Mouse (Mus musculus) heart, postnatal 14 days (tissue): ENCODE measurements around the gene Acaa1a. TPM values are rescaled to one million over a fixed set of nuclear protein-coding genes. Genes with fewer than 3 reads are reported as not detected.
A peak's percentile ranks its signal among the peaks of the same experiment; 100 is the strongest.

Experiments
- DNase-seq, 2 experiments: peaks; one replicate each; pipeline ENCODE4 v3.0.0; 2021 to 2022
- intact Hi-C: fragments of 180-260 bp; cut with DNase I; formaldehyde crosslinking; loops from one replicate; pipeline ENCODE4 v1.15.1; 2025
- total RNA-seq, 2 experiments: library from RNA; stranded (reverse); gene quantifications; 2 replicates each; pipeline ENCODE4 v1.2.3; 2021

The Acaa1a gene
- total RNA-seq, 2 experiments from 2014 or later, result 81.0 to 81.7 TPM

GRCm38 (mm10) chr9:119335571-119335970, 3.9 kb upstream of the Acaa1a start:
- intact Hi-C loops, result no loop called here
- DNase-seq, result no peak

- no peak for DNase-seq
- intact Hi-C loops, result no loop called here
Observed at GRCm38 (mm10) chr9:119337842-119338241, 1.6 kb upstream of the Acaa1a start.

- DNase-seq, result no peak
- intact Hi-C loops, result no loop called here
Observed at GRCm38 (mm10) chr9:119338350-119338749, 1.1 kb upstream of the Acaa1a start.

- DNase-seq, result no peak
- intact Hi-C loops, result no loop called here
Observed at GRCm38 (mm10) chr9:119339106-119339505, 370 bp upstream of the Acaa1a start.

- intact Hi-C loops, result loop anchor here (2.0 kb wide), 1 partner anchor 17 kb away; the partner anchor contains the start of gene Oxsr1
Observed at GRCm38 (mm10) chr9:119340212-119340580, 720 bp downstream of the Acaa1a start.

GRCm38 (mm10) chr9:119340909-119341816, 1.7 kb downstream of the Acaa1a start, which contains the start of gene Myd88:
Myd88 (minus strand) TSS chr9:119341411.
- intact Hi-C loops, result loop anchor here (2.0 kb wide), 1 partner anchor 18 kb away; the partner anchor contains the start of gene Oxsr1
- DNase-seq, result peak; percentile 92 to 93

More at GRCm38 (mm10) chr9:119340212-119340580, 720 bp downstream of the Acaa1a start:
- DNase-seq, result no peak

- DNase-seq, result no peak
- intact Hi-C loops, result no loop called here
Observed at GRCm38 (mm10) chr9:119342728-119343127, 3.3 kb downstream of the Acaa1a start.

GRCm38 (mm10) chr9:119346376-119346775, 6.9 kb downstream of the Acaa1a start:
- no peak for DNase-seq
- intact Hi-C loops, result no loop called here

- intact Hi-C loops, result loop anchor here (5.0 kb wide), 1 partner anchor 108 kb away; no protein-coding TSS in a partner anchor
- DNase-seq, result no peak
Observed at GRCm38 (mm10) chr9:119350531-119350930, 11.1 kb downstream of the Acaa1a start.

GRCm38 (mm10) chr9:119350947-119351705, 11.7 kb downstream of the Acaa1a start:
- no peak for DNase-seq
- intact Hi-C loops, result loop anchor here (5.0 kb wide), 1 partner anchor 109 kb away; no protein-coding TSS in a partner anchor

- intact Hi-C loops, result loop anchor here (1.0 to 5.0 kb wide), 2 partner anchors 110 to 196 kb away; no protein-coding TSS in a partner anchor
Observed at GRCm38 (mm10) chr9:119352060-119352459, 12.6 kb downstream of the Acaa1a start.

GRCm38 (mm10) chr9:119353926-119354325, 14.4 kb downstream of the Acaa1a start:
- intact Hi-C loops, result loop anchor here (5.0 kb wide), 1 partner anchor 112 kb away; no protein-coding TSS in a partner anchor
- no peak for DNase-seq

More at GRCm38 (mm10) chr9:119352060-119352459, 12.6 kb downstream of the Acaa1a start:
- peak; percentile 84 to 88 for DNase-seq

- no peak for DNase-seq
- intact Hi-C loops, result loop anchor here (2.0 to 5.0 kb wide), 2 partner anchors 46 to 75 kb away; partner anchors contain the start of gene Acvr2b
Observed at GRCm38 (mm10) chr9:119355943-119356342, 16.5 kb downstream of the Acaa1a start.

- DNase-seq, result peak; percentile 92 to 95
- intact Hi-C loops, result loop anchor here (2.0 to 5.0 kb wide), 2 partner anchors 45 to 73 kb away; partner anchors contain the start of gene Acvr2b
Observed at GRCm38 (mm10) chr9:119357331-119358057, 18.0 kb downstream of the Acaa1a start, which contains the start of gene Xylb. Xylb (plus strand) TSS chr9:119357381.

GRCm38 (mm10) chr9:119358058-119358429, 18.6 kb downstream of the Acaa1a start:
- no peak for DNase-seq
- intact Hi-C loops, result loop anchor here (5.0 kb wide), 1 partner anchor 44 kb away; the partner anchor contains the start of gene Acvr2b

- intact Hi-C loops, result no loop called here
- DNase-seq, result no peak
Observed at GRCm38 (mm10) chr9:119361416-119361815, 21.9 kb downstream of the Acaa1a start.

GRCm38 (mm10) chr9:119363229-119363628, 23.8 kb downstream of the Acaa1a start:
- no peak for DNase-seq
- intact Hi-C loops, result no loop called here

GRCm38 (mm10) chr9:119365284-119365683, 25.8 kb downstream of the Acaa1a start, which contains the start of gene Slc22a14:
Slc22a14 (minus strand) TSS chr9:119365553.
- DNase-seq, result peak in 1 of 2 experiments; percentile 15

GRCm38 (mm10) chr9:119368367-119368766, 28.9 kb downstream of the Acaa1a start:
- no peak for DNase-seq
- intact Hi-C loops, result no loop called here

More at GRCm38 (mm10) chr9:119365284-119365683, 25.8 kb downstream of the Acaa1a start, which contains the start of gene Slc22a14:
- intact Hi-C loops, result no loop called here
